ENCODE assay signal across 8 mouse cellular contexts in the genomic region with DNA sequence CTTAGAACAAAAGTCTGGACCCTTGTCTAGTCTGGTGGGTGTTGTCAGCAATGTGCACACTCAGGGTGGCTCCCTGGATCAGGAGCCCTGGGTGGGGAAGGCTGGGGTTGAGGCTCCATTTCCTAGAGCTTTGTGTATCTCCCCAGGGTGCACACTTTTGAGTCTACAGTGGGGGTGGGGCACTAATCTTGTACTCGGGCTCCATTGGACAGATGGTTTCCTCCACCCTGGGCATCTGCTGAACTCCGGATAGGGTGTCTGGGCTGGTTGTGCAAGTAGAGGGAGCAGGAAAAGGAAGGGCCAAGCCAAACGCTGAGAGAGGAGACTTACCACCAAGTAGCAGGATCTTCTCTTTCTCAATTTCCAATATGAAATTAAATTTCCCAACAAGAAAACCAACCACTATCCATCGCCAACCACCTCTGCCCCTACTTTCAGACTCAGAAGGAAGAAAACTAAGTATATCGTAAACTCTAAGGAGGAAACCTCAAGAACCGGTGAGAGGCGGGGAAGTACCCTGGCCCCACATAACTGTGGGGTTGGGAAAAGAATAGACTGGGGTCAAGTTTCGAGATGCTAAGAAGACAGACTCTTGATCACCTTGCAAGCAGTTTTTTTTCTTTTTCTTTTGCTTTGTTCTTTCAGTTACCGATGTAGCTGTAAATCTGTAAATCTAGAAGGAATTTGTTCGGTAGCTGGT. TPM values are rescaled to one million over a fixed set of nuclear protein-coding genes. Genes with fewer than 3 reads are reported as not detected.
A peak's percentile ranks its signal among the peaks of the same experiment; 100 is the strongest.
DNase-seq lines count a peak whose midpoint lies in the region; ATAC-seq lines count a peak whose summit lies in the region.

No protein-coding gene starts in this region.

- H3K9ac ChIP-seq in neural tube, embryonic 14.5 days (replicated peaks; ENCODE audit: low read depth, low read length): no peak overlapping the region

- H3K27ac ChIP-seq in neural tube, embryonic 14.5 days (ENCODE audit: low read depth, low read length): no peak overlapping the region

- H3K4me3 ChIP-seq in neural tube, embryonic 14.5 days (ENCODE audit: low read depth, low read length): no peak overlapping the region

- peaks cover 28% of the 10 kb centered on the region for H3K36me3 ChIP-seq in neural tube, embryonic 14.5 days (ENCODE audit: control insufficient read depth, insufficient read depth, low read length)

- no peak for ATAC-seq in cerebellum, adult (ENCODE audit: insufficient number of reproducible peaks, low FRiP score, low TSS enrichment)
- ATAC-seq in neural tube, embryonic 14.5 days (ENCODE audit: low read depth): peak; percentile 12; the same call in 1 of the 2 replicates
- ATAC-seq in inflammation-experienced regulatory T-cells, adult 6 months: no peak

- H3K4me1 ChIP-seq in neural tube, embryonic 14.5 days (ENCODE audit: control insufficient read depth, insufficient read depth, low read length): no peaks in the 10 kb centered on the region

- no peaks in the 10 kb centered on the region for H3K9me3 ChIP-seq in neural tube, embryonic 14.5 days (ENCODE audit: control insufficient read depth, low read length)

- H3K27me3 ChIP-seq in neural tube, embryonic 14.5 days (ENCODE audit: control insufficient read depth, insufficient read depth, low read length): no peaks in the 10 kb centered on the region

- WGBS in neural tube, embryonic 14.5 days: 80% methylated on average over 10 of the region's 10 CpGs

- H3K4me2 ChIP-seq in neural tube, embryonic 14.5 days (ENCODE audit: low read depth, low read length): no peak overlapping the region

- peak; percentile 64 to 76 for DNase-seq in cerebellum, postnatal 10 days
- no peak for DNase-seq in neural tube, embryonic 10.5 days (ENCODE audit: extremely low spot score, low spot score)
- DNase-seq in layer of hippocampus, adult 8-10 months (ENCODE audit: low spot score in 2 of 2): peak; percentile 43 to 44
- DNase-seq in skeletal muscle tissue, adult 2 months (ENCODE audit: low read depth, low spot score): peak; percentile 46
- DNase-seq in kidney, postnatal 4 days: no peak

RNA-seq across cellular contexts. Expression of a gene that starts 19.9 kb away (rescaled TPM):
- polyA plus RNA-seq in neural tube, embryonic 14.5 days (2014; fragmentation: Nextera tagmentation; extraction: Ambion mirVana): 82.6 and 95.8 TPM in 2 replicates
- 100 to 1,000 TPM; 113 to 125 (median 118) TPM for total RNA-seq in layer of hippocampus, adult 8-10 months (2022)
- under 1 TPM in 2 of 3 experiments, not detected in 1; 0.19 to 0.25 TPM for polyA plus RNA-seq in inflammation-experienced regulatory T-cells, adult 6 months (2017; shearing (Covaris generic))

Comparison
In these comparisons a context has a peak if more than half of its experiments do, and no peak if none do; other contexts are left out.
1. DNase-seq: peak in cerebellum, postnatal 10 days (2 of 2), layer of hippocampus, adult 8-10 months (2 of 2) and skeletal muscle tissue, adult 2 months (single experiment); none in neural tube, embryonic 10.5 days (single experiment) and kidney, postnatal 4 days (0 of 2).
2. RNA of a gene that starts 19.9 kb away (polyA plus RNA-seq): 82.6 to 95.8 TPM in neural tube, embryonic 14.5 days; 0.19 to 0.25 TPM in inflammation-experienced regulatory T-cells, adult 6 months; every median in the first group is over 10 times any median in the second.